Mouse (Mus musculus): ENCODE measurements around the gene Tiam1. TPM values are rescaled to one million over a fixed set of nuclear protein-coding genes. Genes with fewer than 3 reads are reported as not detected.

Tiam1 gene
- polyA plus RNA-seq, 1 experiment = 10.1 TPM

GRCm38 (mm10) chr16:89980075-89980744 is 163.4 kb downstream of the Tiam1 start:
- Histone ChIP-seq H3K4me3 (replicated peaks) (no peak overlapping the region), H3K36me3 (replicated peaks; ENCODE audit: low read length) (peaks cover 9% of the 10 kb centered on the region), H3K27me3 (replicated peaks) (peaks cover 5% of the 10 kb centered on the region), H3K9me3 (no peaks in the 10 kb centered on the region), H3K4me1 (peaks cover 48% of the 10 kb centered on the region)
- TF ChIP-seq GATA1 (IDR thresholded peaks at IDR 0.05; ENCODE audit: borderline replicate concordance, low read length) (no peak), FLI1 (IDR thresholded peaks at IDR 0.05; ENCODE audit: low read length) (no peak)

GRCm38 (mm10) chr16:89975441-89975840 is 168.1 kb downstream of the Tiam1 start:
- Histone ChIP-seq H3K9me3 (no peaks in the 10 kb centered on the region), H3K36me3 (replicated peaks; ENCODE audit: low read length) (peaks cover 9% of the 10 kb centered on the region), H3K4me3 (replicated peaks) (no peak overlapping the region), H3K27me3 (replicated peaks) (peaks cover 8% of the 10 kb centered on the region), H3K4me1 (peaks cover 37% of the 10 kb centered on the region)
- no peak for TF ChIP-seq FLI1 (IDR thresholded peaks at IDR 0.05; ENCODE audit: low read length)
- TF ChIP-seq GATA1 (IDR thresholded peaks at IDR 0.05; ENCODE audit: borderline replicate concordance, low read length) = no peak

- Histone ChIP-seq H3K27me3 (replicated peaks) (peaks cover 5% of the 10 kb centered on the region), H3K4me1 (peaks cover 30% of the 10 kb centered on the region), H3K4me3 (replicated peaks) (no peak overlapping the region), H3K9me3 (peaks cover 7% of the 10 kb centered on the region; the same call in 1 of the 2 replicates), H3K36me3 (replicated peaks; ENCODE audit: low read length) (peaks cover 13% of the 10 kb centered on the region)
- no peak for TF ChIP-seq FLI1 (IDR thresholded peaks at IDR 0.05; ENCODE audit: low read length)
- TF ChIP-seq GATA1 (IDR thresholded peaks at IDR 0.05; ENCODE audit: borderline replicate concordance, low read length) = no peak
Observed at GRCm38 (mm10) chr16:89973814-89974712, 169.5 kb downstream of the Tiam1 start.

- peaks cover 33% of the 10 kb centered on the region for H3K4me1 ChIP-seq
- peaks cover 17% of the 10 kb centered on the region for H3K36me3 ChIP-seq (replicated peaks; ENCODE audit: low read length)
- H3K27me3 ChIP-seq (replicated peaks) = peaks cover 10% of the 10 kb centered on the region
- TF ChIP-seq FLI1 (IDR thresholded peaks at IDR 0.05; ENCODE audit: low read length) (no peak), GATA1 (IDR thresholded peaks at IDR 0.05; ENCODE audit: borderline replicate concordance, low read length) (no peak)
- peaks cover 7% of the 10 kb centered on the region; the same call in 1 of the 2 replicates for H3K9me3 ChIP-seq
- no peak overlapping the region for H3K4me3 ChIP-seq (replicated peaks)
Observed at GRCm38 (mm10) chr16:89972854-89973487, 170.6 kb downstream of the Tiam1 start.

- peaks cover 33% of the 10 kb centered on the region for H3K4me1 ChIP-seq
- peaks cover 12% of the 10 kb centered on the region for H3K27me3 ChIP-seq (replicated peaks)
- peaks cover 7% of the 10 kb centered on the region for H3K9me3 ChIP-seq
- peaks cover 20% of the 10 kb centered on the region for H3K36me3 ChIP-seq (replicated peaks; ENCODE audit: low read length)
- no peak overlapping the region for H3K4me3 ChIP-seq (replicated peaks)
- TF ChIP-seq GATA1 (IDR thresholded peaks at IDR 0.05; ENCODE audit: borderline replicate concordance, low read length) = no peak
- TF ChIP-seq FLI1 (IDR thresholded peaks at IDR 0.05; ENCODE audit: low read length) = no peak
Observed at GRCm38 (mm10) chr16:89972018-89972417, 171.6 kb downstream of the Tiam1 start.

GRCm38 (mm10) chr16:89968058-89968457 is 175.5 kb downstream of the Tiam1 start:
- H3K36me3 ChIP-seq (replicated peaks; ENCODE audit: low read length) = peaks cover 41% of the 10 kb centered on the region
- TF ChIP-seq GATA1 (IDR thresholded peaks at IDR 0.05; ENCODE audit: borderline replicate concordance, low read length) = no peak
- no peak for TF ChIP-seq FLI1 (IDR thresholded peaks at IDR 0.05; ENCODE audit: low read length)
- H3K27me3 ChIP-seq (replicated peaks) = peaks cover 9% of the 10 kb centered on the region
- H3K4me1 ChIP-seq = peaks cover 8% of the 10 kb centered on the region
- peaks cover 31% of the 10 kb centered on the region for H3K9me3 ChIP-seq
- H3K4me3 ChIP-seq (replicated peaks) = no peak overlapping the region

GRCm38 (mm10) chr16:89962876-89963275 is 180.7 kb downstream of the Tiam1 start:
- H3K36me3 ChIP-seq (replicated peaks; ENCODE audit: low read length) = peaks cover 28% of the 10 kb centered on the region

GRCm38 (mm10) chr16:89960904-89961303 is 182.7 kb downstream of the Tiam1 start:
- peak overlapping the region; percentile 89 for H3K4me3 ChIP-seq (replicated peaks)
- TF ChIP-seq GATA1 (IDR thresholded peaks at IDR 0.05; ENCODE audit: borderline replicate concordance, low read length) (no peak), FLI1 (IDR thresholded peaks at IDR 0.05; ENCODE audit: low read length) (no peak)
- peaks cover 25% of the 10 kb centered on the region for H3K36me3 ChIP-seq (replicated peaks; ENCODE audit: low read length)
- H3K9me3 ChIP-seq = peaks cover 24% of the 10 kb centered on the region
- peaks cover 19% of the 10 kb centered on the region for H3K27me3 ChIP-seq (replicated peaks)
- peaks cover 33% of the 10 kb centered on the region for H3K4me1 ChIP-seq

More at GRCm38 (mm10) chr16:89962876-89963275, 180.7 kb downstream of the Tiam1 start:
- Histone ChIP-seq H3K4me3 (replicated peaks) (no peak overlapping the region), H3K4me1 (peaks cover 33% of the 10 kb centered on the region), H3K9me3 (peaks cover 24% of the 10 kb centered on the region), H3K27me3 (replicated peaks) (peaks cover 17% of the 10 kb centered on the region)
- TF ChIP-seq GATA1 (IDR thresholded peaks at IDR 0.05; ENCODE audit: borderline replicate concordance, low read length) (no peak), FLI1 (IDR thresholded peaks at IDR 0.05; ENCODE audit: low read length) (no peak)

GRCm38 (mm10) chr16:89960186-89960878 is 183.2 kb downstream of the Tiam1 start:
- Histone ChIP-seq H3K9me3 (peaks cover 22% of the 10 kb centered on the region), H3K36me3 (replicated peaks; ENCODE audit: low read length) (peaks cover 25% of the 10 kb centered on the region), H3K4me1 (peaks cover 36% of the 10 kb centered on the region), H3K27me3 (replicated peaks) (peaks cover 19% of the 10 kb centered on the region), H3K4me3 (replicated peaks) (peak overlapping the region; percentile 89)
- TF ChIP-seq FLI1 (IDR thresholded peaks at IDR 0.05; ENCODE audit: low read length) (no peak), GATA1 (IDR thresholded peaks at IDR 0.05; ENCODE audit: borderline replicate concordance, low read length) (no peak)

Data from megakaryocyte, embryonic 14.5 days (primary cell).